Mouse (Mus musculus) NIH3T3 (cell line): ENCODE measurements around the gene Prm3.

ENCODE experiments used
- DNase-seq: peaks from one replicate; pipeline ENCODE4 v3.0.0-alpha.2; 2012; ENCODE audit warnings: low read depth

Prm3 gene

GRCm38 (mm10) chr16:10770531-10771325, 20.0 kb downstream of the Prm3 start:
- DNase-seq = peak; percentile 61

- no peak for DNase-seq
Observed at GRCm38 (mm10) chr16:10769661-10770060, 21.1 kb downstream of the Prm3 start.

- no peak for DNase-seq
Observed at GRCm38 (mm10) chr16:10768821-10769220, 21.9 kb downstream of the Prm3 start.

DNA sequence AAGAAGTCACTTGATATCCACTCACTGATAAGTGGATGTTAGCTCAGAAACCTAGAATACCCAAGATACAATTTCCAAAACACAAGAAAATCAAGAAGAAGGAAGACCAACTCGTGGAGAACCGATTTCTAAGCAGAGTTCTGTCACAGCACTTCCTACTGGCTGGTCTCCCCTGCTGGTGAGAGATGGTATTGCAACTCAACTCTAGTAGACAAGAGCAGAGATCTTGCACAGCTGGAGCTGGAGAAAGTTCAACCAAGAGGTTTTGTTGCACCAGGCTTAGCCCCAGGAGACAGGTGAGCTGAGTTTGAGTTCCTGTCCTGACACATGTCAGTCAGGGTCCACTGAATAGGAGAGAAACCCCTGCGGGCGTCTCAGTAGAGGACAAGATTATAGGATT, 23.6 kb downstream of the Prm3 start:
- DNase-seq = peak; percentile 84

- DNase-seq = no peak
Observed at GRCm38 (mm10) chr16:10764323-10764722, 26.4 kb downstream of the Prm3 start.

DNA sequence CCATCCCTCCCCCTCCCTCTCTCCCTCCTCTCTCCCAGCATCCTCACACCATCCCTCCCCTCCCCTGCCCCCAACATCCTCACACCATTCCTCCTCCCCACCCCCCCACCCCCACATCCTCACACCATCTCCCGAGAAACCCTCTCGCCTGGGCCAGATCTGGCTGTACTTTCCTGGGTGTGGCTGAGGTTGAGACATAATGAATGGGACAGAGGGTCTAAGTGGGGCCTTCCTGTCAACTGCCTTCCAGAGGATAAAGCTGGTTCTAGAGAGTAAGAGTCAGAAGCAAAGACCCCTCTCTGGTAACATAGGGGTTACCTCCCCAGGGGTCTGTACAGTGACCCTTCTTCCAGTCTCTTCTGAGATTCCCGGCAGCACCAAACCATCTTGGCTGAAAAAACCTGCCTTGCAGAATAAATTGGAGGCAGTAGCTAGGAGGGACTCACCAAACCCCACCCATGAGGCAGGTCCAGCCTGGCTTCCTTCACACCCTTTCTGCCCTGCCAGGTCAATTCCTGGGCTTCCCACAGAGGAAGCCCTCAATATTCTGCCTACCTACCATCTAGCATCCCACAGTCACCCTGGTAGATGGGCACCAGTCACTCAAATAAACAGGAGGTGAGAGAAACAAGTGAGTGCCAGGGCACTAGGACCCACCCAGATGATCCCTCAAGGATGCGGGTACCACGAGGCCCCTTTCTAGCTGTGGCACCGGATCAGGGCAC, 27.0 kb downstream of the Prm3 start:
- DNase-seq = no peak

- DNase-seq = no peak
Observed at GRCm38 (mm10) chr16:10762569-10763180, 28.0 kb downstream of the Prm3 start.

- no peak for DNase-seq
Observed at GRCm38 (mm10) chr16:10761182-10761581, 29.5 kb downstream of the Prm3 start.

- no peak for DNase-seq
Observed at GRCm38 (mm10) chr16:10756168-10756567, 34.5 kb downstream of the Prm3 start.

DNA sequence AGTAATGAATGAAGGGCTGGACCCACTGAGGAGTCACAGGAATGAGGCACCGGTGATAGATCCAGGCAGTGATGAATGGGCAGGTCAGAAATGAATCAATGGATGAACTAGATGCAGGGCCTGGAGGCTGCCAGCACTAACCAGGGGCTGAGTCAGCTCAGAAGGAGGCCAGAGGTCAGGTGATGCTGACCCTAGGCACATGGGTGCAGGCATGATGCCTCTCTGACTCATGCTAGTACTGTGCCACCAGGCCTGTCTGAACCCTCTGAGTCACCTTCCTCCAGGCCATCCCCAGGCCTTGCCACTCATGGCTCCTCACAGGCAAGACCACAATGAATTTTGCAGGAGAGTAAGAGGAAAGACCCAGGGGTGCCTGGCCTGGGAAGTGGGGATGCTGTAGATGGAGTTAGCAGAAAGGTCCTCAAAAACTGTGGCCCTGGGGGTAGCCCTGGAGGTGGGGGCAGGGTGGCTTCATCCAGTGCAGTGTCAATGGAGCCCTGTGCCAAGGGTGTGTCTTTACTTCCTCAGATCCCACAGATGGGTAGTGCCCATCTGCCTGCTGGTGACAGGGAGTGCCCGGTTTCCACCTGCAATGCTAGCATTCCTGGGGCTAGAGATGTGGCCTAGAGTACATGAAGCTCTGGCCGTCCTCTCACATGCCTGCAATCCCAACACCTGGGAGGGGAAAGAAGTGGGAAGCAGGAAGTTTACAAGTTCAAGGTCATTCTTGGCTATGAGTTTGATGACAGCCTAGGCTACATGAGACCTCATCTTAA, 36.0 kb downstream of the Prm3 start:
- peak; percentile 85 for DNase-seq

- DNase-seq = peak; percentile 64
Observed at GRCm38 (mm10) chr16:10749824-10750223, 40.9 kb downstream of the Prm3 start.

GRCm38 (mm10) chr16:10749226-10749625, 41.5 kb downstream of the Prm3 start:
- no peak for DNase-seq

GRCm38 (mm10) chr16:10741082-10741481, 49.6 kb downstream of the Prm3 start:
- peak; percentile 55 for DNase-seq
